Mouse (Mus musculus) inflammation-experienced regulatory T-cells (primary cell): ENCODE measurements around the gene Gm5483. TPM values are rescaled to one million over a fixed set of nuclear protein-coding genes. Genes with fewer than 3 reads are reported as not detected.

ENCODE experiments used
- polyA plus RNA-seq, 2 experiments: library from polyadenylated mRNA; unstranded; fragments of 100-300 nt; shearing (Covaris generic); gene quantifications; one replicate each; pipeline ENCODE4 v1.2.1; 2017

The Gm5483 gene
- polyA plus RNA-seq: not detected

GRCm38 (mm10) chr16:36183912-36184311, at the start of gene Gm5483:
TSS of gene Gm5483 (plus strand) at chr16:36184212.

GRCm38 (mm10) chr16:36156402-36156975, 27.5 kb upstream of the Gm5483 start, which contains the start of gene Stfa2l1:
TSS of gene Stfa2l1 (plus strand) at chr16:36156811.

GRCm38 (mm10) chr16:36209967-36210453, 26.0 kb downstream of the Gm5483 start, which contains the start of gene Gm5416:
TSS of gene Gm5416 (plus strand) at chr16:36210403.

GRCm38 (mm10) chr16:36221168-36221567, 37.2 kb downstream of the Gm5483 start, which contains the start of gene 2010005H15Rik:
TSS of gene 2010005H15Rik (plus strand) at chr16:36221468.

Other genes starting within 250 kb of the Gm5483 start
- gene Parp9, start 245.7 kb upstream of the Gm5483 start, polyA plus RNA-seq: 10 to 100 TPM; 84.8 to 85.1 TPM
- 10 to 100 TPM; 46.9 to 61.1 TPM for gene Dtx3l, start 245.1 kb upstream of the Gm5483 start, polyA plus RNA-seq
- 10 to 100 TPM; 58.2 to 72.5 TPM for gene Kpna1, start 205.5 kb upstream of the Gm5483 start, polyA plus RNA-seq
- gene Wdr5b, start 143.0 kb upstream of the Gm5483 start, polyA plus RNA-seq: 1 to 10 TPM; 6.3 to 7.4 TPM
- gene Fam162a, start 112.6 kb upstream of the Gm5483 start, polyA plus RNA-seq: 100 to 1,000 TPM; 109 to 113 TPM
- gene Ccdc58, start 112.5 kb upstream of the Gm5483 start, polyA plus RNA-seq: 10 to 100 TPM; 30.5 to 40.8 TPM
- under 1 TPM in 1 of 2 experiments, not detected in 1; 0.94 TPM for gene Csta1, start 53.0 kb upstream of the Gm5483 start, polyA plus RNA-seq
- gene Stfa2l1, start 27.4 kb upstream of the Gm5483 start, polyA plus RNA-seq: not detected
- gene Gm5416, start 26.2 kb downstream of the Gm5483 start, polyA plus RNA-seq: not detected
- gene 2010005H15Rik, start 37.3 kb downstream of the Gm5483 start, polyA plus RNA-seq: under 1 TPM in 1 of 2 experiments, not detected in 1; 0.76 TPM
- not detected for gene Stfa1, start 92.7 kb downstream of the Gm5483 start, polyA plus RNA-seq
- not detected for gene BC117090, start 150.1 kb downstream of the Gm5483 start, polyA plus RNA-seq
- not detected for gene BC100530, start 183.5 kb downstream of the Gm5483 start, polyA plus RNA-seq
- gene Stfa2, start 224.2 kb downstream of the Gm5483 start, polyA plus RNA-seq: not detected